Mouse (Mus musculus) kidney, postnatal 0 days (tissue): ENCODE measurements around the gene Ubn2. TPM values are rescaled to one million over a fixed set of nuclear protein-coding genes. Genes with fewer than 3 reads are reported as not detected.
"Not testable (repeated sequence)": the region's sequence is repeated elsewhere in the genome, so short reads cannot be mapped to it uniquely, and the experiment has no call there.

Experiments used
- ATAC-seq: fragments of 200-750 bp; cut with Nextera tagmentation; replicated peaks from 2 replicates; pipeline ENCODE4 v1.8.0; 2017; ENCODE audit warnings: low read depth, moderate number of reproducible peaks, moderate TSS enrichment, moderate library complexity; ENCODE audit not compliant: low FRiP score
- DNase-seq: peaks from one replicate; pipeline ENCODE4 v3.0.0-alpha.2; 2016; ENCODE audit warnings: low spot score
- H3K27ac ChIP-seq: fragments of 300-500 bp; sonication (generic); 2 replicates; pipeline ENCODE4 v1.5.1; 2014; ENCODE audit warnings: mild to moderate bottlenecking
- H3K27me3 ChIP-seq: fragments of 300-500 bp; sonication (generic); 2 replicates; pipeline ENCODE4 v1.6.1; 2014; ENCODE audit warnings: low read length, mixed read lengths; ENCODE audit not compliant: insufficient read depth
- H3K36me3 ChIP-seq: fragments of 300-500 bp; sonication (generic); 2 replicates; pipeline ENCODE4 v1.6.1; 2014; ENCODE audit warnings: low read length, mixed read lengths; ENCODE audit not compliant: insufficient read depth
- H3K4me1 ChIP-seq: fragments of 300-500 bp; sonication (generic); replicated peaks from 2 replicates; pipeline ENCODE4 v1.6.1; 2014; ENCODE audit warnings: antibody characterized with exemption, low read length, mixed read lengths; ENCODE audit not compliant: insufficient read depth
- H3K4me2 ChIP-seq: fragments of 300-500 bp; sonication (generic); 2 replicates; pipeline ENCODE4 v1.6.1; 2014; ENCODE audit warnings: mild to moderate bottlenecking, low read length, moderate library complexity, mixed read lengths
- H3K4me3 ChIP-seq: fragments of 300-500 bp; sonication (generic); replicated peaks from 2 replicates; pipeline ENCODE4 v1.5.1; 2014; ENCODE audit warnings: low read depth, low read length
- H3K9ac ChIP-seq: fragments of 300-500 bp; sonication (generic); 2 replicates; pipeline ENCODE4 v1.6.1; 2014; ENCODE audit warnings: low read depth, low read length
- H3K9me3 ChIP-seq: fragments of 300-500 bp; sonication (generic); replicated peaks from 2 replicates; pipeline ENCODE4 v1.6.1; 2016; ENCODE audit warnings: low read length, inconsistent platforms, mixed read lengths
- CTCF ChIP-seq: IDR thresholded peaks from 2 replicates; pipeline ENCODE4 v1.5.1; 2016; ENCODE audit warnings: antibody characterized with exemption, low read depth, mild to moderate bottlenecking, moderate library complexity
- WGBS: fragments of 180-500 bp; shearing (Covaris S2); extraction: QIAGEN DNeasy Blood & Tissue Kit; methylation state at CpG from one replicate; pipeline ENCODE4 v1.1.7; 2014; 5-methylcytosine and 5-hydroxymethylcytosine counted together
- polyA plus RNA-seq: library from polyadenylated mRNA; unstranded; fragments of >200 nt; fragmentation: Nextera tagmentation; extraction: Ambion mirVana; gene quantifications from 2 replicates; pipeline ENCODE4 v1.2.1, GENCODE M21; 2015

The Ubn2 gene
- polyA plus RNA-seq, 1 experiment from 2014 or later, result 8.3 TPM

GRCm38 (mm10) chr6:38533428-38534405 is 100.0 kb downstream of the Ubn2 start, which contains the start of gene Fmc1:
Gene Fmc1, plus strand, starts transcription at chr6:38533502.
- H3K9ac ChIP-seq, result peak within 1 kb of the TSS; percentile 95
- H3K9me3 ChIP-seq, result no peaks in the 10 kb centered on the region
- peak within 1 kb of the TSS; percentile 97 for H3K4me3 ChIP-seq
- DNase-seq, result peak; percentile 99
- H3K27ac ChIP-seq, result peak within 1 kb of the TSS; percentile 97
- H3K27me3 ChIP-seq, result no peaks in the 10 kb centered on the region
- H3K4me1 ChIP-seq, result no peaks in the 10 kb centered on the region
- peak; percentile 68 for TF ChIP-seq CTCF
- 4% methylated on average over 41 of the region's 41 CpGs for WGBS
- peak within 1 kb of the TSS; percentile 57 for H3K4me2 ChIP-seq
- peak; percentile 86 for ATAC-seq
- H3K36me3 ChIP-seq, result no peaks in the 10 kb centered on the region

GRCm38 (mm10) chr6:38534640-38535365 is 101.1 kb downstream of the Ubn2 start:
- peak overlapping the region; percentile 97 for H3K27ac ChIP-seq
- H3K4me2 ChIP-seq, result peak overlapping the region; percentile 57
- no peaks in the 10 kb centered on the region for H3K27me3 ChIP-seq
- peak; percentile 79 for ATAC-seq
- H3K9ac ChIP-seq, result peak overlapping the region; percentile 95
- no peaks in the 10 kb centered on the region for H3K4me1 ChIP-seq
- under 1% methylated on average over 53 of the region's 53 CpGs for WGBS
- peak; percentile 96 for DNase-seq
- H3K4me3 ChIP-seq, result peak overlapping the region; percentile 97
- H3K9me3 ChIP-seq, result no peaks in the 10 kb centered on the region
- peaks cover 3% of the 10 kb centered on the region; the same call in 1 of the 2 replicates for H3K36me3 ChIP-seq
- TF ChIP-seq CTCF, result peak; percentile 96

GRCm38 (mm10) chr6:38535366-38535690 is 101.6 kb downstream of the Ubn2 start:
- Histone ChIP-seq H3K4me3 (peak overlapping the region; percentile 97), H3K36me3 (peaks cover 3% of the 10 kb centered on the region; the same call in 1 of the 2 replicates), H3K4me2 (peak overlapping the region; percentile 57), H3K4me1 (no peaks in the 10 kb centered on the region), H3K27ac (peak overlapping the region; percentile 97), H3K9me3 (no peaks in the 10 kb centered on the region), H3K27me3 (no peaks in the 10 kb centered on the region), H3K9ac (peak overlapping the region; percentile 95)
- WGBS, result 1% methylated on average over 9 of the region's 9 CpGs
- no peak for TF ChIP-seq CTCF
- DNase-seq, result no peak
- ATAC-seq, result no peak

- Histone ChIP-seq H3K9ac (peak overlapping the region; percentile 95; the same call in 1 of the 2 replicates), H3K36me3 (peaks cover 3% of the 10 kb centered on the region; the same call in 1 of the 2 replicates), H3K4me3 (peak overlapping the region; percentile 97), H3K27me3 (no peaks in the 10 kb centered on the region), H3K4me2 (peak overlapping the region; percentile 57), H3K27ac (peak overlapping the region; percentile 97; the same call in 1 of the 2 replicates), H3K4me1 (no peaks in the 10 kb centered on the region), H3K9me3 (no peaks in the 10 kb centered on the region)
- ATAC-seq (no peak), DNase-seq (no peak)
- TF ChIP-seq CTCF, result no peak
- WGBS, result 50% methylated on average over 1 of the region's 1 CpGs
Measured at GRCm38 (mm10) chr6:38535788-38536187, 102.0 kb downstream of the Ubn2 start.

GRCm38 (mm10) chr6:38544141-38544540 is 110.4 kb downstream of the Ubn2 start:
- H3K4me1 ChIP-seq, DNase-seq, H3K4me3 ChIP-seq, H3K4me2 ChIP-seq, H3K27me3 ChIP-seq, H3K9me3 ChIP-seq, H3K36me3 ChIP-seq, ATAC-seq, H3K9ac ChIP-seq, H3K27ac ChIP-seq: not testable (repeated sequence)
- WGBS, result 93% methylated on average over 4 of the region's 5 CpGs

- H3K4me3 ChIP-seq, H3K4me2 ChIP-seq, ATAC-seq, H3K9ac ChIP-seq, H3K27me3 ChIP-seq, H3K27ac ChIP-seq, H3K36me3 ChIP-seq, DNase-seq, H3K9me3 ChIP-seq, H3K4me1 ChIP-seq: not testable (repeated sequence)
- 80% methylated on average over 2 of the region's 2 CpGs for WGBS
Measured at GRCm38 (mm10) chr6:38547005-38547404, 113.3 kb downstream of the Ubn2 start.
